Mouse (Mus musculus): ENCODE measurements at regions not wholly inside any gene's neighbourhood (a gene's known extent, or its start where the extent isn't known, plus 50 kb on each side); places are given as distances from the start of the nearest gene placed in this dataset.

GRCm38 (mm10) chr8:95979223-95979622 lies 90.9 kb upstream of the Got2 start:
- DNase-seq (ENCODE audit: low spot score) = peak; percentile 76

- DNase-seq (ENCODE audit: low spot score) = peak; percentile 56
Measured at GRCm38 (mm10) chr8:95974889-95975288, 86.5 kb upstream of the Got2 start.

DNA sequence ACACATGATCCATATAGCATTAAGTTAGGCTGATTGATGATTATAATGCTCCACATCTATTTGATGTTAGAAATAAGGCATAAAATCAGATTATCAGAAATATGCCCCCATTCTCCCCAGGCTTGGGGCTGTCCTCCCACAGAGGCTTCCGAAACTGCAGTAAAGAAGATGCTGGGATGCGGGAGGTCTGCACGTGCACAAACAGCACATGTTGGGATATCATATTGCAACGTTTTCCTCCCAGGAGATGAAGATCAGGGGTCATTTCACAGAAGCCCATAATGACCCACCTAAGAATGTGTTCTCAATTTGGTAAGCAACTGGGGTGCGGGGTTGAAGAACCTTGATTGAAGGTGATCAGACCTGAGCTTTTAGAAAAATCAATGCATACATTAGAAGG lies 85.9 kb upstream of the Got2 start:
- DNase-seq (ENCODE audit: low spot score) = no peak

GRCm38 (mm10) chr8:95973571-95973970 lies 85.2 kb upstream of the Got2 start:
- DNase-seq (ENCODE audit: low spot score) = peak; percentile 69

DNA sequence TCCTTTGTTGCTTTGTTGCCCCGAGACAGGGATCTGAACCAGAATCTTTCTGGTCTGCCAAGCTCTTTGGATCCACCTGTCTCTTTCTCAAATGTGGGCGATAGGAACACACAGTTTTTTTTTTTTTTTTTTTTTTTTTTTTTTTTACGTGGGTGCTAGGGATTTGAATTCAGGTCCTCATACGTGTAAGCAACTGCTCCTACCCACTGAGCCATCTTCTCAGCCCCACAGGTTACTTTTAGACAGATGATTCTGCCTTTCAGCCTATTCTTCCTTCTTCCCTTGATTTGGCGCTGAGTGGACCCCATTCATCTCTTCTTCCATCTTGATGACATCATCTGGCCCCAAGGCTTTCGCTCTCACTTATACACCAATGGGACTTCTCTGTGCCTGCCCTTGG lies 80.5 kb upstream of the Got2 start:
- no peak for DNase-seq (ENCODE audit: low spot score)

DNA sequence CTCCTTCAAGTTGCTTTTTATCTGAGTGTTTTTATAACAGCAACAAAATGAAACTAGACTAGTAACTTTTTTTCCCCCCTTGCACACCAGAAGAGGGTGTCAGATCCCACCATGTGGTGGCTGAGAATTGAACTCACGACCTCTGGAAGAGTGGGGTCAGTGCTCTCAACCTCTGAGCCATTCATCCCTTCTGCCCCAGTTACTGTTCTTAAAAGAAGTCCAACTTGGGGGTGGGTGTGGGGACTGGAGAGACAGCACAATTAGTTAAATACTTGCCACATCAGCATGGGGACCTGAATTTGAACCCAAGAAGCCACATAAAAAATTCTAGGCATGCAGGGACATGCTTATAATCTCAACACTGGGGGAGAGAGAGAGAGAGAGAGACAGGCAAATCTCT lies 78.1 kb upstream of the Got2 start:
- peak; percentile 54 for DNase-seq (ENCODE audit: low spot score)

- DNase-seq (ENCODE audit: low spot score) = no peak
Measured at GRCm38 (mm10) chr8:95952257-95952656, 63.9 kb upstream of the Got2 start.

- DNase-seq (ENCODE audit: low spot score) = peak; percentile 92
Measured at GRCm38 (mm10) chr8:95951794-95952193, 63.4 kb upstream of the Got2 start.
